Mouse (Mus musculus) CH12.LX (cell line): ENCODE measurements around the gene Lancl1.

Experiments used
- CTCF ChIP-seq, 2 experiments: IDR thresholded peaks in 1 of 2; conservative IDR thresholded peaks in 1 of 2; 2 replicates each; pipeline ENCODE4 v1.5.1; 2011 to 2012; ENCODE audit warnings: low read depth in 2 of 2, low read length in 2 of 2, improper control_type of control experiment in 1 of 2, inconsistent platforms in 1 of 2, mild to moderate bottlenecking in 1 of 2, moderate library complexity in 1 of 2
- MAX ChIP-seq: IDR thresholded peaks from 2 replicates; pipeline ENCODE4 v1.6.1; 2011; ENCODE audit warnings: low read length, improper control_type of control experiment
- POLR2A ChIP-seq: IDR thresholded peaks from 2 replicates; pipeline ENCODE4 v1.6.1; 2011; ENCODE audit warnings: low read depth, mild to moderate bottlenecking, improper control_type of control experiment, low read length
- ZC3H11A ChIP-seq: IDR thresholded peaks from 2 replicates; pipeline ENCODE4 v1.6.1; 2012; ENCODE audit warnings: low read depth, mild to moderate bottlenecking, inconsistent platforms, low read length, improper control_type of control experiment

DNA sequence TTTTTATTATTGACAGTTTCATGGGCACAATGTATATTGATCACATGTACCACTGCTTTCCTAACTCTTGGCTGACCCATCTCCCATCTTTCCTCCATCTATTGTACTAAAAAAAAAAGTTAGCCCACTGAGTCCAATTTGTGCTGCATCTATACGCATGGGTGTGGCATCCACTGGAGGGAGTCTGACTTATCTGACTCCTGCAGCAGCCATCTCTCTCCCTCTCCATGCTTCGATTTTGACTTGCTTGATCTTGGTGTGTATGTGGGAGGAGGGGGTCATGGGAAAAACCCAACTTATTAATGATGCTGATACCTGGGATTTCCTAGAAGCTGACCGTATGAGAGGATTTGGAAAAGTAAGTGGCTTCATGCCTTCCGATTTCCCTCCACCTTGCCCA lies 40.5 kb downstream of the Lancl1 start:
- TF ChIP-seq POLR2A (no peak), ZC3H11A (no peak), CTCF (conservative IDR thresholded peaks at IDR 0.05 in 1 of 2, IDR thresholded peaks at IDR 0.05 in 1 of 2; ENCODE audit: low read depth in 2 of 2, low read length in 2 of 2) (no peak), MAX (no peak)
